Mouse (Mus musculus) right cerebral cortex, postnatal 36 days (tissue): Measurements from ENCODE around the gene Mad2l2.

ENCODE experiments used
- DNase-seq, 2 experiments: peaks; one replicate each; pipeline ENCODE4 v3.0.0; 2022; ENCODE audit warnings: low spot score in 2 of 2, mixed read lengths in 1 of 2

The Mad2l2 gene

DNA sequence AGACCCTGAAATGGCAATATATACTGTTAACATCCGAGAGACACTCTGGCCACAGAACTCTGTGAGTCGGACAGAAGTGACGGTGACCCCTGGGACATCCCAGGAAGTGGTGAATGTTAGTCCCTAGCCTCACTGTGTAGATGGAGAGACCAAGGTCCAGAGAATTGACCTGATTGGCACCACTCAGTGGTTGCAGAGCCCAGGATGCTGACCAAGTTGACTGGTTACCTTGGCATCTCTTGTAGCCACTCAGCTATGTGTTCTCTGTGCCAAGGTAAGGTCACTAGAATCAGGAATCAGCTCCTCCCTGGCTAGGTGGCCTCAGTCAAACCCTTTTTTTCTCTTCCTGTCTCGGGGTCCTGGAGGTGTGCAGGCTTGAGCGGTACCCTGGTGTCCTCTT is 13.5 kb downstream of the Mad2l2 start:
- DNase-seq, result no peak

- no peak for DNase-seq
Measured at GRCm38 (mm10) chr4:148147714-148148113, 17.5 kb downstream of the Mad2l2 start.

GRCm38 (mm10) chr4:148149540-148149939 is 19.4 kb downstream of the Mad2l2 start:
- no peak for DNase-seq

- DNase-seq, result no peak
Measured at GRCm38 (mm10) chr4:148150242-148150641, 20.1 kb downstream of the Mad2l2 start.

DNA sequence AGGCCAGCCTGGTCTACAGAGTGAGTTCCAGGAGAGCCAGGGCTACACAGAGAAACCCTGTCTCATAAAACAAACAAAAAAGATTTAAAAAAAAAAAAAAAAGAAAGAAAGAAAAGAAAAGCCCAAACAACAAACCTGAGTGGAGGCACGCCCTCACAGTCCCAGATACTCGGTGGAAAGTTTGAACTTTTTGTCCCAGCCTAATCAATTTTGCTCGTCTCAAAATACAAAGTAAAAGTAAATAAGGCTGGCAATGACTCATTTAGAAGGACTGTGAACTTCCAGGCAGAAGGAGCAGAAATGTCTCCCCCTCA is 20.7 kb downstream of the Mad2l2 start:
- no peak for DNase-seq

DNA sequence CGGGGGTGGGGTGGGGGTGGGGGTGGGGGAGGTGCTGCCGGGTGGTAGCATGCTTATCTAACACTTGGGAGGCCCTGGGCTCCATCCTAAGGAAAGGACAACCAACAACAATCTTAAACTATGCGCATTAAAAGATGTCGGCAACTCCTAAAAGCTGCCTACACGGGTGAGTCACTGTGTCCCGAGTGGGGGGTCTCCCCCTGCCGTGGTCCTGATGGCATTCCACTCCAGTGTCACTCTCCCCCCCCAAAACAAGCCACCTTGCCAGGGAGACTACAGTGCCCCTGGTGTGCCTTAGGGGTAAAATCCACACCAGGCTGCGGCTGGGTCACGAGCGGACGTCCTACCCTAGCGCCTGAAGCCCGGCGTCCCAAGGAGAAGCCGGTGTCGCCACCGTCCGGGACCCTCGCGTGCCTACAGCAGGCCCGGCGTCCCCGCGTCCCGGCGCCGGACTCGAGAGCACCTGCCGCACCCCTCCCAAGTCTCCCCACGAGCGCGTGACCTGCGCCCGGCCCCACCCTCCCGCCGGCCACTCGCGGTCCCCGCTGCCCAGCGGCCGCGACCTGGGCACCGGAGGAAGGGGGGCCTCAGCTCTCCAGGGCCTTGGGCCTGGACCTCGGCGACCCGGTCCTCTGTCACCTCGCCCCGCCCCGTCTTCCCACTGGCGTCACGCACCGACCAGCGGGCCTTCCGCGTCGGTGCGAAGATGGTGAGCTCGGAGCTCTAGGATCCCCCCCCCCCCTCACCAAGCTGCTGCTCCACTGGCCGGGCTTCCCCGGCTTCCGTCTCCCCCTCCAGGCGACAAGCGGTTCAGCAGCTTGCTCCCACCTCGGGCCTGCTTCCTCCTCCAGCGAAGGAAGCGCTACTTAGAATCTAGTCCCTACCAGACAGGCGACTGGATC is 21.3 kb downstream of the Mad2l2 start, which contains the start of gene Fbxo6:
TSS of gene Fbxo6 (minus strand) at position 874 of the 902 bp plus-strand sequence.
- peak; percentile 79 to 85 for DNase-seq

DNA sequence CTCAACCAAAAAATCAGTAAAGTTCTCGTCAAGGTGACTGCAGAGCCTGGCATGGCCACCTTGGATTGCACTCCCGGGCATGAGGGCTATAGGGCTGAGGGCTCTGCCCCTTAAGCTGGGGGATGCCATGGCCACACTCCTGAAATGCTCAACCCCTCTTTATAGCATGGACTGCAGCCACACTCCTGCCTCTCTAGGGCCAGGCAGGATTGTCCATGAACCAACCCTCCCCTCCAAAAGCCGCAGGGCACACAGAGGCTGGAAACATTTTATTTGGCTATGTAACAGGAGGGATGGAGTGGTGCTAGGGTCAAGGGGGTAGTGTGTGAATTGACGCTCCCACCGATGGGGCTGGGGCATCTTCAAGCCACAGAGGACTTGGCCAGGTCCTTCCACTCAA is 22.4 kb downstream of the Mad2l2 start:
- DNase-seq, result no peak

DNA sequence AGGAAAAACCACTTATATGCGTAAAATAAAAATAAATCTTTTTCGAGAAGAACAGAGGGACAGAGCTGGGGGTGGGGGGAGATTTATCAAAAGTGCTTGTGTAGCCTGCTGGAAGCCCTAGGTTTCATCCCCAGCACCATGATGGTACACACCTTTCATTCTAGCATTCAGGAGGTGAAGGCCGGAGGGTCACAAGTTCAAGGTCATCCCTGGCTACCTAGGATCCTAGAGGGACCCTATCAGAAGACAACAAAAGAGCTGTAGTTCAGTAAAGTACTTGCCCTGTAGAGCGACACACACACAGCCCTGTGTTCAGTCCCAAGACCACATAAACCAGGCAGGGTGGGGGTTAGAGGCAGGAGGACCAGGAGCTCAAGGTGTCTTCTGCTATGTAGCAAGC is 23.8 kb downstream of the Mad2l2 start:
- DNase-seq, result no peak

DNA sequence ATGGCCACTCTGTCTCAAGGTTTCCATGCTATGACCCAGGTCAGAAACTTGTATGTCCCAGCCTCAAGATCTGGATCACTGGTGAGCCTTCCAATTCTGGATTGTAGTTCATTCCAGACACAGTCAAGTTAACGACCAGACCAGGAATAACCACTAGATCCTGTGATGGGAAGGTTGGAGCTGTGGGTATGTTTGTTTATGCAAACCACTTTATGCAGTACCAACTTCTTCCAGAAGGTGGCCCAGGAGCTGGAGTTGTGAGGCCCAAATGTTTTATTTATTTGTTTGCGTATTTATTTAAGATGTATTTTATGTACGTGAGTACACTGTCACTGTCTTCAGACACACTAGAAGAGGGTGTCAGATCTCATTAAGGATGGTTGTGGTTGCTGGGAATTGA is 24.8 kb downstream of the Mad2l2 start:
- DNase-seq, result no peak

DNA sequence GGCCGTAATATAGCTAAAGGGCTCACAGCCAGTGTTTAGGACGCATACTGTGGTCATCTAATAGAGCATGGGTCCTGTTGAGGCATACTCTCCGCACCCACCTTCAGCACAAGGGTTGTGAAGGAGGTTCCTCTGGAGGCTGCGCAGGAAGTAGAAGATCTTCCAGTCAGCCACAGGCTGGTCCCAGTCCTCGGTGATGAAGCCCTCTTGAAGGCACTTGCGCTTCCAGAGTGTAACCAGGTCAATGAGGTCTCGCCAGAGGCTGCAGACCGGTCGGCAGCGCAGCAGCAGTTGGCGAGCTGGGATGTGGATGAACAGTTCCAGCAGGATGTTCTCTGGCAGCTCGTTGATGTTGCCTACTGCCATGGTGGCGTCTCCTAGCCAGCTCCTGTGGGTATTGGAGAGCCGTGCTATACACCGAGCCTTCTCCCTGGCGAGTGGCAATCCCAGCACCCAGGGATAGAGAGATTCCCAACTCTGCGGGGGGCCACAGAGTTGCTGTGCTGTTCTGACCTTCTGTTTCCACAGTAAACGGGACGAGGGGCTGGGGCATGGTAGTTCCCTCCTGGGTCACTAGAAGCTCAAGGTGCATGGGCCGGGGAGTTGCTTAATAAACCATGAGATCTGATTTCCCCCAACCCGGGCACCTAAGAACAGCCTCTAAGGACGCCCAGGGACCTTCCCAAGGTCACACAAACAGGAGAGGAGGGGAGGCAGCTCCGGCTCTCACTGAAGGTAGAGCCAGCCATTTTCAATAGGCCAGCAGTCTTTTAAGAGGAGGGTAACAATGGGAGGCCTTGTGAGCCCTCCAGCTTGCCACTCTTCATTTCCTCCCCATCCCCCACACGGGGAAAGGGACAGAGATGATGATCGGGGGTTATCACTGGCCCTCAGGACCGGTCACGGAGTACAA is 28.5 kb downstream of the Mad2l2 start:
- no peak for DNase-seq

- peak; percentile 99 for DNase-seq
Measured at GRCm38 (mm10) chr4:148159544-148160435, 29.6 kb downstream of the Mad2l2 start.

- no peak for DNase-seq
Measured at GRCm38 (mm10) chr4:148160436-148161390, 30.5 kb downstream of the Mad2l2 start, which contains the start of the genes Fbxo44 and Fbxo2. TSS of gene Fbxo44 (minus strand) at chr4:148160482. TSS of gene Fbxo2 (plus strand) at chr4:148160621.

DNA sequence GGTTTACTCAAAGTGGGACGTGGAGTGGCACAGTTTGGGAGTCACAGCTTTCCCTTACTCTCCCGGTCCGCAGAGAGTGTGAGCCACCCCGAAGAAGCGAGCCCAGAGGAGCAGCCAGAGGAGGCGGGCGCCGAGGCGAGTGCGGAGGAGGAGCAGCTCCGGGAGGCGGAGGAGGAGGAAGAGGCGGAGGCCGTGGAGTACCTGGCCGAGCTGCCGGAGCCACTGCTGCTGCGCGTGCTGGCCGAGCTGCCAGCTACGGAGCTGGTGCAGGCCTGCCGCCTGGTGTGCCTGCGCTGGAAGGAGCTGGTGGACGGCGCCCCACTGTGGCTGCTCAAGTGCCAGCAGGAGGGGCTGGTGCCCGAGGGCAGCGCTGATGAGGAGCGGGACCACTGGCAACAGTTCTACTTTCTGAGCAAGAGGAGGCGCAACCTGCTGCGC is 33.8 kb downstream of the Mad2l2 start:
- DNase-seq, result peak; percentile 75 to 76

DNA sequence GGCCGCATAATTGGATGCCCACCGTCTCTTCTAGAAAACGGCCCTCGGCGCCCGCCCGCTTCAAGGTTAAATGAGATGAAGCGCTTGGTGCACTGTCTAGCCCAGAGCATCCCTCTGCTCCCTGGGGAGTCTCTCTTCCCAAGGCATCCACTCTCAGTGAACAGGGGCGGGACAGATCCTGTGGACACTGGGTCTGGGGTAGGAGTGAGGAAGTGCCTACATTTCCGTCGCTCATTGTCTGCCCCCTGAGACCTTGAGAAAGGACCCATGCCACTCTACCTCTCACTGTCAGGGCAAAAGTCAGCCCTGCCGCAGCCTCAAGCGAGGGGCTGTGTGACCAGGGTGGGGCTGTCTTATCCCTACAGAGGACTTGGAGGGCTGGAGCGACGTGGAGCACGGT is 34.3 kb downstream of the Mad2l2 start:
- DNase-seq, result no peak

- no peak for DNase-seq
Measured at GRCm38 (mm10) chr4:148165551-148165950, 35.4 kb downstream of the Mad2l2 start.

- DNase-seq, result peak; percentile 75 to 80
Measured at GRCm38 (mm10) chr4:148166431-148166830, 36.2 kb downstream of the Mad2l2 start.

DNA sequence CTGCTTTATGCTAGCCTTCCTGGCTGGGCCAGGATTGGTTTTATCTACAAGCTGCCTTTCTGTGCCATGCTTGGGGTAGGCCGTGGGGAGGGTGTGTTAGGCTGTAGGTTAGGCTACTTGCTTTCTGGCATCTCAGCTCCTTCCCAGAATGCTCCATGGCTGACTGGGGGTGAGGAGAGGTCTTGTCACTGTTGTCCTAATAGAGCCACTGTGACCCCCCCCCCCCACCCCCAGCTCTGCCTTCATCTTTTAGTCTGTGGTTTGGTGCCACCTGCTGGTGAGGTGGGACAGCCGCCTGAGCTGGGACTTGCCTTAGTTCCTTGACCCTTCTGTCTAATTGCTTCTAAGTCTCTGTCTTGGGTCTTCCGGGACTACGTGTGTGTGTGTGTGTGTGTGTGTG is 36.8 kb downstream of the Mad2l2 start:
- peak in 1 of 2 experiments; percentile 57 for DNase-seq

GRCm38 (mm10) chr4:148168287-148168686 is 38.1 kb downstream of the Mad2l2 start:
- no peak for DNase-seq

- DNase-seq, result no peak
Measured at GRCm38 (mm10) chr4:148169586-148169985, 39.4 kb downstream of the Mad2l2 start.

DNA sequence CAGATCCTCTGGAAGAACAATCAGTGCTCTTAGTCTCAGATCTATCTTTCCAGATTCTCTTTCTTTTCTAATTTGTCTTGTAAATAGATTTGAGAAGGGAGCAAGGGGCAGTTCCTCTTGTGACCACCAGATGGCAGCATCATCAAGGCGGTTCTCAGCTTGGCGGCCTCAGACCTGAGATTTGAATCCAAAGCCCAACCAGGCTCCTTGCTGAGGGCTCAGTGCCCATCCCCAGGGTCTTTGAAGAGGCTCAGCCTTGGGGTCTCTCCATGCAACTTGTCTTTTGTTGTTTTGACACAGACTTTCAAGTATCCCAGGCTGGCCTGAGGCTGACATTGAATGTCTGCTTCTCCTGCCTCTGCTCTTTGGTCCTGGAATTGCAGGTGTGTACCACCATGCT is 40.7 kb downstream of the Mad2l2 start:
- DNase-seq, result no peak
